Mouse (Mus musculus) C2C12 (cell line): ENCODE data around the gene Slc44a5. TPM values are rescaled to one million over a fixed set of nuclear protein-coding genes. Genes with fewer than 3 reads are reported as not detected.

Experiments
- H3K27me3 ChIP-seq: one replicate; pipeline ENCODE4 v1.6.1; 2011; ENCODE audit not compliant: control insufficient read depth, insufficient read depth, insufficient read length
- H3K36me3 ChIP-seq: one replicate; pipeline ENCODE4 v1.6.1; 2011; ENCODE audit not compliant: control insufficient read depth, insufficient read depth
- H3K4me3 ChIP-seq: one replicate; pipeline ENCODE4 v1.5.1; 2011; ENCODE audit warnings: mild to moderate bottlenecking, control low read depth; ENCODE audit not compliant: poor library complexity, insufficient read depth, severe bottlenecking
- H3K79me2 ChIP-seq: one replicate; pipeline ENCODE4 v1.6.1; 2011; ENCODE audit not compliant: control insufficient read depth, insufficient read depth
- H3K79me3 ChIP-seq: one replicate; pipeline ENCODE4 v1.6.1; 2011; ENCODE audit warnings: low read depth, control low read depth
- H3ac ChIP-seq: one replicate; pipeline ENCODE3; 2011; ENCODE audit warnings: low read depth; ENCODE audit not compliant: control insufficient read depth, insufficient read length
- CEBPB ChIP-seq: IDR thresholded peaks from one replicate; pipeline ENCODE4 v1.6.1; 2011; ENCODE audit warnings: low read depth, mild to moderate bottlenecking, control low read depth, moderate library complexity
- CTCF ChIP-seq: IDR thresholded peaks from one replicate; pipeline ENCODE4 v1.5.1; 2011; ENCODE audit not compliant: control insufficient read depth, insufficient read depth, insufficient read length
- FOSL1 ChIP-seq: IDR thresholded peaks from one replicate; pipeline ENCODE4 v1.8.0; 2011; ENCODE audit warnings: mild to moderate bottlenecking, low read length; ENCODE audit not compliant: poor library complexity, insufficient read depth, severe bottlenecking
- MAX ChIP-seq: IDR thresholded peaks from one replicate; pipeline ENCODE4 v1.6.1; 2011; ENCODE audit warnings: mild to moderate bottlenecking, control low read depth
- MYOD1 ChIP-seq: IDR thresholded peaks from one replicate; pipeline ENCODE4 v1.6.1; 2011; ENCODE audit warnings: low read depth; ENCODE audit not compliant: control insufficient read depth, insufficient read length
- MYOG ChIP-seq: IDR thresholded peaks from one replicate; pipeline ENCODE4 v1.6.1; 2011; ENCODE audit not compliant: control insufficient read depth, insufficient read length; ENCODE audit errors: extremely low read depth
- USF1 ChIP-seq: IDR thresholded peaks from one replicate; pipeline ENCODE4 v1.6.1; 2011; ENCODE audit warnings: low read depth, mild to moderate bottlenecking, control low read depth, moderate library complexity
- polyA plus RNA-seq: library from polyadenylated mRNA; unstranded; fragments of >200 nt; fragmentation: generic; extraction: Trizol; gene quantifications from one replicate; pipeline ENCODE4 v1.2.1, GENCODE M21; 2012; ENCODE audit warnings: missing spikeins

The Slc44a5 gene
- polyA plus RNA-seq, 1 experiment = 0.06 TPM

- H3K27me3 ChIP-seq = no peaks in the 10 kb centered on the region
- no peaks in the 10 kb centered on the region for H3K36me3 ChIP-seq
- no peaks in the 10 kb centered on the region for H3K79me2 ChIP-seq
- H3K4me3 ChIP-seq = no peak overlapping the region
- TF ChIP-seq MYOG = no peak
- TF ChIP-seq FOSL1 = no peak
- no peak for TF ChIP-seq MAX
- no peaks in the 10 kb centered on the region for H3K79me3 ChIP-seq
- H3ac ChIP-seq = no peak overlapping the region
These were observed 154.0 kb downstream of the Slc44a5 start for GRCm38 (mm10) chr3:154127246-154127645.

- Histone ChIP-seq H3K4me3 (no peak overlapping the region), H3K27me3 (no peaks in the 10 kb centered on the region), H3K36me3 (no peaks in the 10 kb centered on the region), H3ac (no peak overlapping the region), H3K79me3 (no peaks in the 10 kb centered on the region), H3K79me2 (no peaks in the 10 kb centered on the region)
- TF ChIP-seq FOSL1 (no peak), MAX (no peak), MYOD1 (no peak), CEBPB (no peak), USF1 (no peak), CTCF (no peak), MYOG (no peak)
These were observed 155.8 kb downstream of the Slc44a5 start for GRCm38 (mm10) chr3:154129036-154129435.

- H3K36me3 ChIP-seq = no peaks in the 10 kb centered on the region
- no peaks in the 10 kb centered on the region for H3K27me3 ChIP-seq
- H3K79me2 ChIP-seq = no peaks in the 10 kb centered on the region
- no peak overlapping the region for H3K4me3 ChIP-seq
- no peak overlapping the region for H3ac ChIP-seq
- no peak for TF ChIP-seq USF1
- no peak for TF ChIP-seq CTCF
- TF ChIP-seq MYOD1 = no peak
- TF ChIP-seq MAX = no peak
- TF ChIP-seq CEBPB = no peak
- no peak for TF ChIP-seq FOSL1
- TF ChIP-seq MYOG = no peak
- H3K79me3 ChIP-seq = no peaks in the 10 kb centered on the region
These were observed 157.3 kb downstream of the Slc44a5 start for GRCm38 (mm10) chr3:154130431-154131114.

- H3K36me3 ChIP-seq = no peaks in the 10 kb centered on the region
- H3K27me3 ChIP-seq = no peaks in the 10 kb centered on the region
- H3K79me3 ChIP-seq = no peaks in the 10 kb centered on the region
- H3K79me2 ChIP-seq = no peaks in the 10 kb centered on the region
- H3K4me3 ChIP-seq = no peak overlapping the region
- TF ChIP-seq MYOD1 (no peak), USF1 (no peak), MYOG (no peak), MAX (no peak), CEBPB (no peak), FOSL1 (no peak), CTCF (no peak)
- no peak overlapping the region for H3ac ChIP-seq
These were observed 160.8 kb downstream of the Slc44a5 start for GRCm38 (mm10) chr3:154133986-154134385.

GRCm38 (mm10) chr3:154134701-154135100 is 161.5 kb downstream of the Slc44a5 start:
- no peaks in the 10 kb centered on the region for H3K27me3 ChIP-seq
- no peak overlapping the region for H3ac ChIP-seq
- no peak overlapping the region for H3K4me3 ChIP-seq
- no peaks in the 10 kb centered on the region for H3K79me3 ChIP-seq
- H3K79me2 ChIP-seq = no peaks in the 10 kb centered on the region
- TF ChIP-seq MAX = no peak
- no peak for TF ChIP-seq FOSL1
- TF ChIP-seq MYOG = no peak
- TF ChIP-seq USF1 = no peak
- no peak for TF ChIP-seq CTCF
- no peak for TF ChIP-seq CEBPB
- TF ChIP-seq MYOD1 = no peak
- H3K36me3 ChIP-seq = no peaks in the 10 kb centered on the region

- Histone ChIP-seq H3K27me3 (no peaks in the 10 kb centered on the region), H3ac (no peak overlapping the region), H3K4me3 (no peak overlapping the region), H3K79me2 (no peaks in the 10 kb centered on the region), H3K79me3 (no peaks in the 10 kb centered on the region), H3K36me3 (no peaks in the 10 kb centered on the region)
- TF ChIP-seq CEBPB (no peak), CTCF (no peak), MYOD1 (no peak), FOSL1 (no peak), USF1 (no peak), MYOG (no peak), MAX (no peak)
These were observed 163.3 kb downstream of the Slc44a5 start for GRCm38 (mm10) chr3:154136501-154136900.
